In genomic region chr11:12865034-12865620, GRCm38 (mm10) we compare ENCODE assay signal across 19 mouse cellular contexts.
"Had no signal": no experiment of that assay in that cellular context is flagged by ENCODE, and none has a peak within 500 bp of the region (broad histone marks: within the 10 kb centered on the region; RNA-seq: fewer than 3 reads in every experiment).

No protein-coding gene starts in this region.

- H3K9ac ChIP-seq: limb, embryonic 13.5 days; liver, embryonic 13.5 days; midbrain, embryonic 12.5 days; midbrain, embryonic 15.5 days; neural tube, embryonic 12.5 days; neural tube, embryonic 15.5 days had no signal

- H3K27me3 ChIP-seq: limb, embryonic 13.5 days; liver, embryonic 13.5 days; midbrain, embryonic 12.5 days; midbrain, embryonic 15.5 days; neural tube, embryonic 12.5 days; neural tube, embryonic 15.5 days had no signal

- H3K4me2 ChIP-seq: limb, embryonic 13.5 days; liver, embryonic 13.5 days; midbrain, embryonic 12.5 days; midbrain, embryonic 15.5 days; neural tube, embryonic 12.5 days; neural tube, embryonic 15.5 days had no signal

- DNase-seq: kidney, postnatal 25 days; layer of hippocampus, adult 9-11 months; liver, embryonic 13.5 days; lung, adult 2 months; right cerebral cortex, adult 18-20 months; right cerebral cortex, postnatal 14 days; right cerebral cortex, postnatal 4 days; thymus, adult 2 months; thymus, postnatal 14 days; thymus, postnatal 4 days had no signal

- H3K27ac ChIP-seq: kidney, postnatal 0 days; layer of hippocampus, adult 2 months; limb, embryonic 13.5 days; liver, embryonic 13.5 days; macrophage; midbrain, embryonic 12.5 days; midbrain, embryonic 15.5 days; neural tube, embryonic 12.5 days; neural tube, embryonic 15.5 days; stomach, postnatal 0 days had no signal

- H3K9me3 ChIP-seq: liver, embryonic 13.5 days; midbrain, embryonic 12.5 days; midbrain, embryonic 15.5 days; neural tube, embryonic 12.5 days had no signal

- ATAC-seq: midbrain, embryonic 15.5 days had no signal

- H3K36me3 ChIP-seq: limb, embryonic 13.5 days; liver, embryonic 13.5 days; midbrain, embryonic 12.5 days; midbrain, embryonic 15.5 days; neural tube, embryonic 12.5 days; neural tube, embryonic 15.5 days had no signal

- H3K4me3 ChIP-seq: layer of hippocampus, adult 2 months; limb, embryonic 13.5 days; liver, embryonic 13.5 days; midbrain, embryonic 12.5 days; midbrain, embryonic 15.5 days; neural tube, embryonic 12.5 days; neural tube, embryonic 15.5 days had no signal

- H3K4me1 ChIP-seq: limb, embryonic 13.5 days; liver, embryonic 13.5 days; midbrain, embryonic 12.5 days; midbrain, embryonic 15.5 days; neural tube, embryonic 12.5 days; neural tube, embryonic 15.5 days had no signal
